Mouse (Mus musculus) brain, adult 2 months (tissue): ENCODE measurements at regions not wholly inside any gene's neighbourhood (a gene's known extent, or its start where the extent isn't known, plus 50 kb on each side); places are given as distances from the start of the nearest gene placed in this dataset.

ENCODE experiments used
- DNase-seq: peaks from one replicate; pipeline ENCODE4 v3.0.0; 2011; ENCODE audit warnings: low read depth, low spot score

GRCm38 (mm10) chr10:96427407-96427806, 189.4 kb upstream of the Btg1 start:
- no peak for DNase-seq

GRCm38 (mm10) chr10:96430142-96430541, 186.7 kb upstream of the Btg1 start:
- no peak for DNase-seq

- DNase-seq = no peak
Observed at GRCm38 (mm10) chr10:96435109-96435508, 181.7 kb upstream of the Btg1 start.

DNA sequence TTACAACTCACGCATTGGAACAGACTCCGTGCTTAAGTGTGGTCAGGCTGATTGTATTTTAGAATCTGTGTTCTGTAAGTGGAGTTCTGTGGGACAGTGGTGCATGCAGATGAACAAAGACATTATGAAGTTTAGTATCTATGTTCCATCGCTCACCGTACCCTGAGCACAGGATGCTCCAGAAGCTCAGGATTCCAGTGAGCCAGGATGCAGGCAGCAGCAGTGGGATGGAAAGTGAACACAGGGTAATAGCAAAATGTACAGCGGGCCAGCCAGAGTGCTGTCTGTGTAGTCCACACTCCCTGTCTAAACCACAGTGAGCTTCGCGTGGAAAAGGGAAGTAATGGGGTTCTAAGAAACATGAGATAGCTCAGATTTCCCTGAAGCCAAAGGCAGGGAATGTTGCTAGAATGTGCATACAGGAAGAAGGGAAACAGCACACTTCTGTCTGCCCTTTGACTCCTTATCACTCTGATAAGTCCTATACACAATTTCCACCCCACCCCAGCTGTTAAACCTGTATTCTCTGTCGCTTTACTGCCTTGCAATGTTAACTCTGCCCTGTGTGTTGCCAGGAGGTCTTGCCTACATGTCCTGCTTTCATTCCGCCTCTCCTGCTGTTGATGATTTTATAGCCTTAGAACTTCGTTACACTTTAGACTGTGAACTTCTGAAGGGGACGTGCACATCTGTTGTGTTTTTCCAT, 178.3 kb upstream of the Btg1 start:
- DNase-seq = no peak

GRCm38 (mm10) chr10:96442165-96442564, 174.6 kb upstream of the Btg1 start:
- no peak for DNase-seq

- no peak for DNase-seq
Observed at GRCm38 (mm10) chr10:96450266-96450665, 166.5 kb upstream of the Btg1 start.

- DNase-seq = no peak
Observed at GRCm38 (mm10) chr10:96454857-96455256, 161.9 kb upstream of the Btg1 start.

GRCm38 (mm10) chr10:96458551-96458950, 158.3 kb upstream of the Btg1 start:
- no peak for DNase-seq

DNA sequence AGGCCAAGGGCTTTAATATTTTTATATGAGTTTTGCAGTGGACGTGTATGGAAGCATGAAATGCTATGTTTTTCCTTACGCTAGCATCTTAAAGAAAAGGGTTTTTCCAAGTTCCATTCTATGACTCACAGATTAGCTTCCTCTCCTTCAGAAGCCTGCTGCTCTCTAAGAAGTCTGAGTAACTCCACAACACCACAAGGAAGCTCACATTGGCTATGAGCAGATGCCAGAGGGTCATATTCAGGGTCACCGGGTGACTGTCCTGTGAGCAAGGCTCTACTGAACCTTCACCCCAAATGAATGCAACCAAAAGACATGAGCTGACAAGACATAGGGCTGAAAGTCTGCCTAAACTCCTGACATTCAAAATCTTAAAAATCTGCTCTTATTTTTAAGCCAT, 157.6 kb upstream of the Btg1 start:
- peak; percentile 6 for DNase-seq

DNA sequence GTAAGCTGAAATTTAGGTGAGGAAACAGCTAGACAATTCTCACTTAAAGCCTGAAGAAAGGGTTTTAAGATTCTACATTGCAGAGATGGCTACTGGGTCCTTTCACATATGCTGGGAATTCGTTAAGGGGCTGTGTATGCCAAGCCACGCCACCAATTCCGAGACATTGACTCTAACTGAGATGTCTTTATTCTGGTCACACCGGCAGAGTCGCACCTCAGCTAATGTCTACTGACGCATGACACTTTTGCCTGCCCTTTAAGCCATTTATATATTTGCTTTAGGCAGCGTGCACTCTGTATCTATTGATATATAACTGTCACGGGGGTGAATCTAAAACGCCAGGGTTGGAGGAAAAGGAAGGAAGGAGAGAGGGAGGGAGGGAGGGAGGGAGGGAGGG, 156.7 kb upstream of the Btg1 start:
- DNase-seq = no peak

- peak; percentile 7 for DNase-seq
Observed at GRCm38 (mm10) chr10:96460617-96461338, 156.0 kb upstream of the Btg1 start.

DNA sequence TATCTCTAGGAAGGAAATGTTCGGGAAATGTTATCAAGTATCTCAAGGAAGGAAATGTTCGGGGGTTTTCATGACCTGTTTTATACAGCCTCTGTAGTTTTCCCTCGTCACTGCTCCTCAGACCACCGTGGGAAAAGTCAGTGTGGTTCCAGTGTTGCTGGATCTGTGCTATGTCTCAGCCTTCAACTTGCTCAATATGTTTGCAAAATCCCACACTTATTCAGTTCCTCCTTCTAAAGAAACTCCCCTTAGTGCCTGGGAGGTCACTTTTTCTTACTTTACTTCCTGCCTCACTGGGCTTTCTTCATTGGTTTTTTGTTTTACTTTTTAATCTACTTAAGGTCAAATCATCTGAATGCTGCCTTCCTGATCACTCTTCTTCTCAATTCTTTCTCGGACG, 150.8 kb upstream of the Btg1 start:
- DNase-seq = no peak

GRCm38 (mm10) chr10:96466845-96467244, 150.0 kb upstream of the Btg1 start:
- no peak for DNase-seq

DNA sequence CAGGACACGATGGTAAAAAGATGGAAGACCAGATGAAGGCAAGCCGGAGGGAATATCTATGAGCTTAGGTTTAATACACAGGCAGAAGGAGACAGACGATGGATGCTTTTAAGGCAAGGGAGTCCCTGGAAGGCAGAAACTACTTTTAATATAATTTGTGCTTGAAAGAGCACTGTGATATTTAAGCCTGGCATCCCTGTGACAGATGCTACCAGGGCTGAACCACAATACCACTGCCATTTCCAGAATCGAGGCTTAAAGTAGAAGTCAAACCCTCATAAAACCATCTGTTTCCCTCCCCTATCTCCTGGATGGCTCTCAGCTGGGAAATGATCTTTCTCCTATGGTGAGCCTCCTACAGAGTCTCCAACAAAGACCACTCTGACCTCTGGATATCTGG, 149.1 kb upstream of the Btg1 start:
- peak; percentile 59 for DNase-seq

DNA sequence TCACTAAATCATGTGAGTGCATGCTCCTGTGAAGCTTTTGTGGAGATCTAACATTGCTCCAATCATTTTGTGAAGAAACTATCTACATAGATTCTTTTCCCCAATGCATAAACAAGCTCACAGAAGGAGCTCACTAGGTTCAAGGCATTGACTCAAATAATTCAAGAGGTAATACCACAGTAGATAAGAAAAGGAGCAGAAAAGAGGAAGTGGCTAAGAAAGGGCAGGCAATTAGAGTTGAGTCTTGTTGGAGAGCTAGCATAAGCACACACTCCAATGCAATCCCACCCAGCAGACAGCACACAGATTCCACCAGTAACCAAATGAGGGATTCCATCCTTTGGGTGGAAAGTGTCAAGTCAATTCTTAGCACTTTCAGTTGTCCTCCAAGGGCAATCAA, 145.3 kb upstream of the Btg1 start:
- no peak for DNase-seq

- DNase-seq = no peak
Observed at GRCm38 (mm10) chr10:96479350-96479749, 137.5 kb upstream of the Btg1 start.

- DNase-seq = no peak
Observed at GRCm38 (mm10) chr10:96479786-96480185, 137.0 kb upstream of the Btg1 start.

GRCm38 (mm10) chr10:96480453-96481324, 136.1 kb upstream of the Btg1 start:
- peak; percentile 63 for DNase-seq

GRCm38 (mm10) chr10:96481325-96481638, 135.5 kb upstream of the Btg1 start:
- no peak for DNase-seq

DNA sequence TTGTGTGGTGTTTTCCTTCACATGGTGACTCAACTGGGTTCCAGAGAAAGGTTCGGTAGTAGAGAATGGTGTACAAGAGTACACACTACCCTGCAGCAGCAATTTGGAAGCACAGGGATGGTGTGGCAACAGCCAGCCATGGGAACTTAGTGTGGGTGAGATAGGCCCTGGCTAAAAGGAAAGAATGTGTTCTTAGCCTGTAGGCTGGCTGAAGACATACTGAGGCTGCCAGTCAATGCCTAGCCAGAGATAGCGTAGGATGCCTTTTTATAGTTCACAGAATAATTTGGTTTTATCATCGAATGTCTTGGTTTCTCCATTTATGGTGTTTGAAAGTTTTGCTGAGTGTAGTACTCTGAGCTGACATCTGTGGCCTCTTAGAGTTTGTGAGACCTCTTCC, 130.1 kb upstream of the Btg1 start:
- peak; percentile 23 for DNase-seq

DNA sequence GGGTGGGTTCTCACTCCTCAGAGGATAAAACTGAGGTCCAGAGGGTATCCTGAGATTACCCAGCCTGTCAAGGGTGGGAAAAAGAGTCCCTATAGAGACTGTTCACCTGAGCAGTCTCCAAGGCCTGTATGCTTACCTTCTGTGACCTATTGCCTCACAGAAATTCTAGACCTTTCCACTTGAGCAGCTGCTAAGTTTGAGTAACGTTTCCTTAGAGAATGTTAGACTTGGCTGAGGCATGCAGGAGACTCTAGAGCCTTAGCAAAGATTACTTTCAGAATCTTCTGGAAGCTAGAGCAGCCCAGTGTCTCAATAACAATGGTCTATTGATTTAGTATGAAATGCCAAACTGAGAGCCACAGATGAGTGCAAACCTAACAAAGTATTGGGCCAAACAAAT, 123.1 kb upstream of the Btg1 start:
- no peak for DNase-seq

DNA sequence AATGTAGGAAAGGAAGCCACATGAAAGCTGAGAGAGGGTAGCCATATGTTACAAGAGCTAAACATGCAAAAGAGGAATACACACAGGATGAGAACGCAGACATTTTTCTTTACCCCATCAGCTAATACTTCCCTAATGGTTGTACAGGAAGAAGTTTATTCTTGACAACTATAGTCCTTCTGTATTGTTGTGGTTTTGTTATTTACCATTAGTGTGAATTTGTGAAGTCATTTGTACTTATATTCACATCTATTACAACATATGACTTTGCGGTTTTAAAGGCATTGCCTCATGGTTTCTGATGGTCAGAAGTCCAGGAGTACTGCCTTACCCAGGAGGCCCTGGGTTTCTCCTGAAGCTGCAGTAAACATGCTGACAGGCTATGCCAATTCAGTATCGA, 120.1 kb upstream of the Btg1 start:
- no peak for DNase-seq

DNA sequence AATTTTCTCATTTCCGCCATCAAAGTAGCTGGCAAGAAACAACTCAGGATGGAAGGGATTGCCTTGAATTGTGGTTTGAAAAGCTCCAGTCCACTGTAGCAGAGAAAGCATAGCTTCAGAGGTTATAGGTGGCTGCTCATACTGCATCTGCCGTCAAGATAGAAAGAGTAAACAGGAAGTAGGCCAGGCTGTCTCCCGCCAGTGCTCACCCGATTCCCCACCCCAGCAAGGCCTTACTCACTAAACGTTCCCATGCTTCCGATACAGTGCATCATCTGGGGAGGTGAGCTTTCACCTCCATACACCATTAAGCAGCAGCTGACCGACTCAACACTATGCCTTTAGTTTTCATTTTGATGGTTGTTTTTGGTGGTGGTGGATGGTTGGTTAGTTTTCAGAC, 119.3 kb upstream of the Btg1 start:
- no peak for DNase-seq
